Mouse (Mus musculus): ENCODE measurements at regions not wholly inside any gene's neighbourhood (a gene's known extent, or its start where the extent isn't known, plus 50 kb on each side); places are given as distances from the start of the nearest gene placed in this dataset.

GRCm38 (mm10) chr10:24493936-24494335, 101.3 kb upstream of the Ccn2 start:
- Histone ChIP-seq H3ac (ENCODE audit: control insufficient read depth, insufficient read length, low read depth) (no peak overlapping the region), H3K4me3 (ENCODE audit: insufficient read depth, poor library complexity, severe bottlenecking) (no peak overlapping the region), H3K79me3 (ENCODE audit: low read depth) (no peaks in the 10 kb centered on the region), H3K36me3 (ENCODE audit: control insufficient read depth, insufficient read depth) (no peaks in the 10 kb centered on the region), H3K79me2 (ENCODE audit: control insufficient read depth, insufficient read depth) (no peaks in the 10 kb centered on the region), H3K27me3 (ENCODE audit: control insufficient read depth, insufficient read depth, insufficient read length) (no peaks in the 10 kb centered on the region)
- TF ChIP-seq MAX (IDR thresholded peaks at IDR 0.05) = no peak

DNA sequence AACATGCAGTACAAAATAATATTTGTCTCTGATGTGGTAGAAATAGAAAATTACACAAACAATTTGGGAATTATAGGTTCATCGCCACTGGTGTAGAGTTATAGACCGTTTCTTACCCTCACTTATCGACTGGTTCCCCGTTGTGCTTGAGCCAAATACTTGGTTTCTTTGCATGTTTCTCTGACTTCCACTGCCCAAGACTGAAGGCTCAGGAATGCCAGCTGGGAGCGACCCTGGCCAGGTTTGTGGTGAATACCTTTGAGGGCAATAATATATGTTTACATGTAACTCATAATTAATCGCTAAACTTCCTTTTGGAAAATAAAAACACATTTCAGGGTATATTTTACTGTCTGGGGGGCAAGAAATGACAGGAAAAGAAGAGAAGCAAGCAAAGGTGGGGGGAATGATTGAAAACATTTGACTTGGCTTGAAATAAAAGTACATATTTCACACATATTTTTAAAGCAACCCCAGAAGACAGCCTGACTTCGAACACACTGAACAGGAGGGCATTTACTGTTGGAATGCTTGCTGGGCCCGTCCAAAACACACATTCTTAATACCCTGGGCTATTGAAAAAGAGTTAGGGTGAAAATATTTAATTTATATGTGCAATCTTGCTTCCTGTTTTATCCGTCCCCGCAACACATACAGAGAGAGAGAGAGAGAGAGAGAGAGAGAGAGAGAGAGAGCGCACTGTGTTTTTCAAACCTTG, 75.3 kb upstream of the Ccn2 start:
- TF ChIP-seq FOSL1 (IDR thresholded peaks at IDR 0.05; ENCODE audit: insufficient read depth, low read length, poor library complexity, severe bottlenecking) (no peak), MYOD1 (IDR thresholded peaks at IDR 0.05; ENCODE audit: control insufficient read depth, insufficient read length, low read depth) (no peak), MAX (IDR thresholded peaks at IDR 0.05) (no peak), MYOG (IDR thresholded peaks at IDR 0.05; ENCODE audit: control insufficient read depth, extremely low read depth, insufficient read length) (no peak), CTCF (IDR thresholded peaks at IDR 0.05; ENCODE audit: control insufficient read depth, insufficient read depth, insufficient read length) (no peak), CEBPB (IDR thresholded peaks at IDR 0.05; ENCODE audit: low read depth) (no peak), USF1 (IDR thresholded peaks at IDR 0.05; ENCODE audit: low read depth) (no peak)
- Histone ChIP-seq H3ac (ENCODE audit: control insufficient read depth, insufficient read length, low read depth) (no peak overlapping the region), H3K4me3 (ENCODE audit: insufficient read depth, poor library complexity, severe bottlenecking) (no peak overlapping the region), H3K36me3 (ENCODE audit: control insufficient read depth, insufficient read depth) (no peaks in the 10 kb centered on the region), H3K27me3 (ENCODE audit: control insufficient read depth, insufficient read depth, insufficient read length) (no peaks in the 10 kb centered on the region), H3K79me3 (ENCODE audit: low read depth) (no peaks in the 10 kb centered on the region), H3K79me2 (ENCODE audit: control insufficient read depth, insufficient read depth) (no peaks in the 10 kb centered on the region)

DNA sequence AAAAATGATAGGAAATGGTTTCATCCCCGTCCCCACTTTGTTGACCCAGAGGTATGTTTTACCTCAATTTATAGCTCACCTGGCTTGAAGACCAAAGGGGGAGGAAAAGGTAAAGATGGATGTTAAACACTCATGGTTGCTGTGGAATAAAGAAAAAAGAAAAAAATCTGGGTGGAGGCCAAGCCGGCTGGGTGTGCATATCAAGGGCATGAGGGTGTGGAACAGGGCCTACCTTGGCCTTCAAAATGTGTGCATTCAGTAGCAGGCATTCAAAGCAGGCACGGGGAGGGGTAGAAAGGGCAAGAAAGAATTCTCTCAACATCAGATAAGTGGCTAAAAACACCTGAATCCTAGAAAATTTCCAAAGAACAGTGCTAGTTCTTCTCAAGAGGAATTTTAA, 74.7 kb upstream of the Ccn2 start:
- Histone ChIP-seq H3K79me2 (ENCODE audit: control insufficient read depth, insufficient read depth) (no peaks in the 10 kb centered on the region), H3K4me3 (ENCODE audit: insufficient read depth, poor library complexity, severe bottlenecking) (no peak overlapping the region), H3K36me3 (ENCODE audit: control insufficient read depth, insufficient read depth) (no peaks in the 10 kb centered on the region), H3ac (ENCODE audit: control insufficient read depth, insufficient read length, low read depth) (no peak overlapping the region), H3K27me3 (ENCODE audit: control insufficient read depth, insufficient read depth, insufficient read length) (no peaks in the 10 kb centered on the region), H3K79me3 (ENCODE audit: low read depth) (no peaks in the 10 kb centered on the region)
- TF ChIP-seq MAX (IDR thresholded peaks at IDR 0.05) = no peak
- TF ChIP-seq MYOD1 (IDR thresholded peaks at IDR 0.05; ENCODE audit: control insufficient read depth, insufficient read length, low read depth) = no peak
- TF ChIP-seq USF1 (IDR thresholded peaks at IDR 0.05; ENCODE audit: low read depth) = no peak
- TF ChIP-seq MYOG (IDR thresholded peaks at IDR 0.05; ENCODE audit: control insufficient read depth, extremely low read depth, insufficient read length) = no peak
- TF ChIP-seq CEBPB (IDR thresholded peaks at IDR 0.05; ENCODE audit: low read depth) = no peak
- TF ChIP-seq CTCF (IDR thresholded peaks at IDR 0.05; ENCODE audit: control insufficient read depth, insufficient read depth, insufficient read length) = no peak
- TF ChIP-seq FOSL1 (IDR thresholded peaks at IDR 0.05; ENCODE audit: insufficient read depth, low read length, poor library complexity, severe bottlenecking) = no peak

DNA sequence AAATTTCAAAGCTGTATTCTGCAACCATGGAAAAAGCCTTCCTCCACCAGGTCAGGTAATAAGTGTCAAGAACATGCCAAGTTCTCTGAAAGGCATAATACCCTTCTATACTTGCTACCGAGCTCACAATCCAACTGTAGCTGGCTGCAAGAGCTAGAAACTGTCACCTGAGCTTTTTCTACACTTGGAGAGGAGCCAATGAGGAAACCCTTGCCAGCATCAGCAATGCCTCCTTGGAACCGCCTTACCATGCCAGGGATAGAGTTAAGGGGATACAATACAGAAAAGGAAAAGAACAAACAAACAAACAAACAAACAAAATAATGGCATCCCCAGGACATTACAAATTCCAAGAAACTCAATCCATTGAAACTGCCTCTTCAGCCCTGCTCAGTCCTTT, 62.5 kb upstream of the Ccn2 start:
- no peak for TF ChIP-seq MYOD1 (IDR thresholded peaks at IDR 0.05; ENCODE audit: control insufficient read depth, insufficient read length, low read depth)
- TF ChIP-seq MAX (IDR thresholded peaks at IDR 0.05) = no peak
- no peak for TF ChIP-seq CEBPB (IDR thresholded peaks at IDR 0.05; ENCODE audit: low read depth)
- TF ChIP-seq FOSL1 (IDR thresholded peaks at IDR 0.05; ENCODE audit: insufficient read depth, low read length, poor library complexity, severe bottlenecking) = no peak
- TF ChIP-seq CTCF (IDR thresholded peaks at IDR 0.05; ENCODE audit: control insufficient read depth, insufficient read depth, insufficient read length) = no peak
- no peak for TF ChIP-seq MYOG (IDR thresholded peaks at IDR 0.05; ENCODE audit: control insufficient read depth, extremely low read depth, insufficient read length)
- TF ChIP-seq USF1 (IDR thresholded peaks at IDR 0.05; ENCODE audit: low read depth) = no peak
- Histone ChIP-seq H3K27me3 (ENCODE audit: control insufficient read depth, insufficient read depth, insufficient read length) (no peaks in the 10 kb centered on the region), H3K79me2 (ENCODE audit: control insufficient read depth, insufficient read depth) (no peaks in the 10 kb centered on the region), H3K36me3 (ENCODE audit: control insufficient read depth, insufficient read depth) (no peaks in the 10 kb centered on the region), H3K79me3 (ENCODE audit: low read depth) (no peaks in the 10 kb centered on the region), H3ac (ENCODE audit: control insufficient read depth, insufficient read length, low read depth) (no peak overlapping the region), H3K4me3 (ENCODE audit: insufficient read depth, poor library complexity, severe bottlenecking) (no peak overlapping the region)

DNA sequence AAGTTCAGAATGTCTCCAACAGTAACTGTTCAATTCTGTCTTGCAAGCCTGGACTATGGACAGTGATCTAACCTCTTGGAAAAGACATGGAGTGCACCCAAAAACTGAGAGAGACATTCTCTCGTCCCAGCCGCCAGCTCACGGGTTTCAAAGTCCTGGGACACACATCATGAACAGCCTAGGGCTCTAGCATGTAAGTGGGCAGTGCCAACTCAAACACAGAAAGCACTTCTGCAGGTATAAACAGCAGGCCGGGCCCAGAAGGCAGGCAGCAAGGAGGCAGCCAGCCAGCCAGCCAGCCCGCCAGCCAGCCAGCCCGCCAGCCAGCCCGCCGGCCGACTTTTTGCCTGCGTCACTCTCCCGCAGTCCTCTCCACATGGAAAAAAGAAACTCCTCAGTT, 60.3 kb upstream of the Ccn2 start:
- no peak overlapping the region for H3ac ChIP-seq (ENCODE audit: control insufficient read depth, insufficient read length, low read depth)
- H3K27me3 ChIP-seq (ENCODE audit: control insufficient read depth, insufficient read depth, insufficient read length) = no peaks in the 10 kb centered on the region
- H3K79me3 ChIP-seq (ENCODE audit: low read depth) = no peaks in the 10 kb centered on the region
- no peaks in the 10 kb centered on the region for H3K36me3 ChIP-seq (ENCODE audit: control insufficient read depth, insufficient read depth)
- H3K79me2 ChIP-seq (ENCODE audit: control insufficient read depth, insufficient read depth) = no peaks in the 10 kb centered on the region
- H3K4me3 ChIP-seq (ENCODE audit: insufficient read depth, poor library complexity, severe bottlenecking) = no peak overlapping the region
- TF ChIP-seq MYOG (IDR thresholded peaks at IDR 0.05; ENCODE audit: control insufficient read depth, extremely low read depth, insufficient read length) (no peak), CTCF (IDR thresholded peaks at IDR 0.05; ENCODE audit: control insufficient read depth, insufficient read depth, insufficient read length) (no peak), USF1 (IDR thresholded peaks at IDR 0.05; ENCODE audit: low read depth) (no peak), MYOD1 (IDR thresholded peaks at IDR 0.05; ENCODE audit: control insufficient read depth, insufficient read length, low read depth) (no peak), MAX (IDR thresholded peaks at IDR 0.05) (no peak), FOSL1 (IDR thresholded peaks at IDR 0.05; ENCODE audit: insufficient read depth, low read length, poor library complexity, severe bottlenecking) (no peak), CEBPB (IDR thresholded peaks at IDR 0.05; ENCODE audit: low read depth) (no peak)

DNA sequence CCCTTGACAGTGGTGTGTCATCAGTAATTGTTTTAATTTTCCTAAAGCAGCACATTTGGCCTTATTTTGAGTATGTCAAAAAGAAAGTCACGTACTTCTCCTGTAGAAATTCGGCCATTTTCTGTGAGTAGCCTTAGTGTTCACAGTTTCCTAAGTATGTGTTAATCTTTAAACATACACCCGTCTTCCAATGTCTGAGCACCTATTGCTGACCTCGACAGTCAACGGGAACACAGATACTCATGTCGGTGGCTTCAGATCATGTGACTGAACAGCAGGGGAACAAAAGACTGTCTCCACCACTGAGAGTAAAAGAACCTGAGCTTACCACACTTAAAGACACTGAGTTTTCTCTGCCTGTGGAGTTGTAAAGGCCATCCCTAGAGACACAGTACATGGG, 59.8 kb upstream of the Ccn2 start:
- no peak overlapping the region for H3K4me3 ChIP-seq (ENCODE audit: insufficient read depth, poor library complexity, severe bottlenecking)
- no peaks in the 10 kb centered on the region for H3K36me3 ChIP-seq (ENCODE audit: control insufficient read depth, insufficient read depth)
- no peaks in the 10 kb centered on the region for H3K79me3 ChIP-seq (ENCODE audit: low read depth)
- H3ac ChIP-seq (ENCODE audit: control insufficient read depth, insufficient read length, low read depth) = no peak overlapping the region
- H3K27me3 ChIP-seq (ENCODE audit: control insufficient read depth, insufficient read depth, insufficient read length) = no peaks in the 10 kb centered on the region
- H3K79me2 ChIP-seq (ENCODE audit: control insufficient read depth, insufficient read depth) = no peaks in the 10 kb centered on the region
- TF ChIP-seq MAX (IDR thresholded peaks at IDR 0.05) (no peak), FOSL1 (IDR thresholded peaks at IDR 0.05; ENCODE audit: insufficient read depth, low read length, poor library complexity, severe bottlenecking) (no peak), MYOG (IDR thresholded peaks at IDR 0.05; ENCODE audit: control insufficient read depth, extremely low read depth, insufficient read length) (no peak), MYOD1 (IDR thresholded peaks at IDR 0.05; ENCODE audit: control insufficient read depth, insufficient read length, low read depth) (no peak), CEBPB (IDR thresholded peaks at IDR 0.05; ENCODE audit: low read depth) (no peak), USF1 (IDR thresholded peaks at IDR 0.05; ENCODE audit: low read depth) (no peak), CTCF (IDR thresholded peaks at IDR 0.05; ENCODE audit: control insufficient read depth, insufficient read depth, insufficient read length) (no peak)
